Comparison of ENCODE assay signal across 11 mouse cellular contexts in genomic region chr6:83017190-83017589, GRCm38 (mm10). TPM values are rescaled to one million over a fixed set of nuclear protein-coding genes. Genes with fewer than 3 reads are reported as not detected.
A peak's percentile ranks its signal among the peaks of the same experiment; 100 is the strongest.
DNase-seq lines count a peak whose midpoint lies in the region; ATAC-seq and TF ChIP-seq lines count a peak whose summit lies in the region.
"Had no signal": no experiment of that assay in that cellular context is flagged by ENCODE, and none has a peak within 500 bp of the region (broad histone marks: within the 10 kb centered on the region; RNA-seq: fewer than 3 reads in every experiment).

No protein-coding gene starts in this region.

- peak; percentile 52 for ATAC-seq in granulocyte monocyte progenitor cell, adult 5-6 weeks (replicated peaks; ENCODE audit: poor library complexity, severe bottlenecking)
- no peak for ATAC-seq in limb, embryonic 15.5 days (ENCODE audit: insufficient number of reproducible peaks, low FRiP score, low TSS enrichment, low read depth)
- ATAC-seq: hindbrain, embryonic 16.5 days had no signal

- no peaks in the 10 kb centered on the region for H3K79me2 ChIP-seq in C2C12 (ENCODE audit: control insufficient read depth, insufficient read depth)

- peak overlapping the region; percentile 30 for H3K27ac ChIP-seq in limb, embryonic 15.5 days
- H3K27ac ChIP-seq: embryonic facial prominence, embryonic 13.5 days had no signal

- no peak for TF ChIP-seq CTCF in C2C12 (IDR thresholded peaks at IDR 0.05; ENCODE audit: control insufficient read depth, insufficient read depth, insufficient read length)

- H3K36me3 ChIP-seq in C2C12 (ENCODE audit: control insufficient read depth, insufficient read depth): no peaks in the 10 kb centered on the region
- no peaks in the 10 kb centered on the region for H3K36me3 ChIP-seq in limb, embryonic 15.5 days
- H3K36me3 ChIP-seq: embryonic facial prominence, embryonic 13.5 days had no signal

- H3K79me3 ChIP-seq in C2C12 (ENCODE audit: low read depth): no peaks in the 10 kb centered on the region

- H3K4me2 ChIP-seq in limb, embryonic 15.5 days: no peak overlapping the region
- H3K4me2 ChIP-seq: embryonic facial prominence, embryonic 13.5 days had no signal

- peak; percentile 27 to 69 for DNase-seq in adrenal gland, adult (ENCODE audit: inconsistent age in 2 of 2, low spot score in 1 of 2)
- DNase-seq in adrenal gland, postnatal 25 days: no peak
- no peak for DNase-seq in cerebellum, postnatal 10 days
- no peak for DNase-seq in retina, postnatal 1 day
- DNase-seq in cerebellum, adult 9-10 months: no peak
- DNase-seq: thymus, postnatal 14 days had no signal

- H3K9me3 ChIP-seq in limb, embryonic 15.5 days: no peaks in the 10 kb centered on the region
- H3K9me3 ChIP-seq: embryonic facial prominence, embryonic 13.5 days had no signal

- no peak overlapping the region for H3K4me3 ChIP-seq in C2C12 (ENCODE audit: insufficient read depth, poor library complexity, severe bottlenecking)
- H3K4me3 ChIP-seq in limb, embryonic 15.5 days: no peak overlapping the region
- H3K4me3 ChIP-seq: embryonic facial prominence, embryonic 13.5 days had no signal

- peak overlapping the region; percentile 22 for H3ac ChIP-seq in C2C12 (ENCODE audit: control insufficient read depth, insufficient read length, low read depth)

- no peaks in the 10 kb centered on the region for H3K27me3 ChIP-seq in C2C12 (ENCODE audit: control insufficient read depth, insufficient read depth, insufficient read length)
- no peaks in the 10 kb centered on the region for H3K27me3 ChIP-seq in limb, embryonic 15.5 days
- H3K27me3 ChIP-seq: embryonic facial prominence, embryonic 13.5 days had no signal

- H3K4me1 ChIP-seq in limb, embryonic 15.5 days: 0 out of 2 replicates have a peak, but pooled peaks cover 5% of the 10 kb centered on the region

- 46% methylated on average over 3 of the region's 3 CpGs for WGBS in limb, embryonic 15.5 days

- H3K9ac ChIP-seq in limb, embryonic 15.5 days: no peak overlapping the region
- H3K9ac ChIP-seq: embryonic facial prominence, embryonic 13.5 days had no signal

TF ChIP-seq in C2C12, 6 proteins besides CTCF, POLR2A, EP300 and RAD21:
- TF ChIP-seq MAX (IDR thresholded peaks at IDR 0.05) (peak; percentile 87), CEBPB (IDR thresholded peaks at IDR 0.05; ENCODE audit: low read depth) (no peak), MYOG (IDR thresholded peaks at IDR 0.05; ENCODE audit: control insufficient read depth, extremely low read depth, insufficient read length) (no peak)

RNA-seq across cellular contexts. Expression of gene Dok1, which starts 16.1 kb away (rescaled TPM):
- total RNA-seq in adrenal gland, postnatal 25 days (2021): 10.1 and 15.9 TPM in 2 replicates
- 80.8 TPM for polyA plus RNA-seq in C2C12 (2012; fragmentation: generic; extraction: Trizol)
- total RNA-seq in granulocyte monocyte progenitor cell, adult 5-6 weeks (2014; fragmentation: Nextera tagmentation): 18.7 and 25.8 TPM in 2 replicates
- 9.0 and 16.1 TPM in 2 replicates for total RNA-seq in granulocyte monocyte progenitor cell, adult 5-6 weeks (2017)
- 13.1 and 15.7 TPM in 2 replicates for polyA plus RNA-seq in limb, embryonic 15.5 days (2015; fragmentation: Nextera tagmentation; extraction: Ambion mirVana)

RNA-seq across cellular contexts. Expression of gene Loxl3, which starts 16.8 kb away (rescaled TPM):
- 2.3 and 2.5 TPM in 2 replicates for total RNA-seq in adrenal gland, postnatal 25 days (2021)
- polyA plus RNA-seq in C2C12 (2012; fragmentation: generic; extraction: Trizol): 23.0 TPM
- 9.0 TPM in 1 of 2 replicates, not detected in the other for total RNA-seq in granulocyte monocyte progenitor cell, adult 5-6 weeks (2014; fragmentation: Nextera tagmentation)
- total RNA-seq in granulocyte monocyte progenitor cell, adult 5-6 weeks (2017): 0.46 and 2.2 TPM in 2 replicates
- polyA plus RNA-seq in limb, embryonic 15.5 days (2015; fragmentation: Nextera tagmentation; extraction: Ambion mirVana): 31.2 and 34.9 TPM in 2 replicates

RNA-seq across cellular contexts. Expression of gene Aup1, which starts 37.1 kb away (rescaled TPM):
- total RNA-seq in adrenal gland, postnatal 25 days (2021): 214 TPM in 2 replicates
- polyA plus RNA-seq in C2C12 (2012; fragmentation: generic; extraction: Trizol): 166 TPM
- total RNA-seq in granulocyte monocyte progenitor cell, adult 5-6 weeks (2014; fragmentation: Nextera tagmentation): 235 and 242 TPM in 2 replicates
- 120 and 136 TPM in 2 replicates for total RNA-seq in granulocyte monocyte progenitor cell, adult 5-6 weeks (2017)
- 181 and 186 TPM in 2 replicates for polyA plus RNA-seq in limb, embryonic 15.5 days (2015; fragmentation: Nextera tagmentation; extraction: Ambion mirVana)

RNA-seq across cellular contexts. Expression of gene Htra2, which starts 37.9 kb away (rescaled TPM):
- total RNA-seq in adrenal gland, postnatal 25 days (2021): 59.1 and 70.1 TPM in 2 replicates
- 119 TPM for polyA plus RNA-seq in C2C12 (2012; fragmentation: generic; extraction: Trizol)
- total RNA-seq in granulocyte monocyte progenitor cell, adult 5-6 weeks (2014; fragmentation: Nextera tagmentation): 96.9 and 114 TPM in 2 replicates
- total RNA-seq in granulocyte monocyte progenitor cell, adult 5-6 weeks (2017): 66.2 and 81.3 TPM in 2 replicates
- polyA plus RNA-seq in limb, embryonic 15.5 days (2015; fragmentation: Nextera tagmentation; extraction: Ambion mirVana): 64.6 and 70.6 TPM in 2 replicates

RNA-seq across cellular contexts. Expression of gene Dqx1, which starts 40.5 kb away (rescaled TPM):
- total RNA-seq in adrenal gland, postnatal 25 days (2021): 4.0 and 4.4 TPM in 2 replicates
- polyA plus RNA-seq in C2C12 (2012; fragmentation: generic; extraction: Trizol): 0.15 TPM
- 0.81 and 2.4 TPM in 2 replicates for total RNA-seq in granulocyte monocyte progenitor cell, adult 5-6 weeks (2014; fragmentation: Nextera tagmentation)
- 1.1 and 1.6 TPM in 2 replicates for total RNA-seq in granulocyte monocyte progenitor cell, adult 5-6 weeks (2017)
- 0.57 and 1.3 TPM in 2 replicates for polyA plus RNA-seq in limb, embryonic 15.5 days (2015; fragmentation: Nextera tagmentation; extraction: Ambion mirVana)

Comparison
In these comparisons a context has a peak if more than half of its experiments do, and no peak if none do; other contexts are left out.
1. DNase-seq: peak in adrenal gland, adult (2 of 2); none in adrenal gland, postnatal 25 days (single experiment), cerebellum, postnatal 10 days (0 of 2), retina, postnatal 1 day (single experiment) and cerebellum, adult 9-10 months (single experiment).